Mouse (Mus musculus) heart, embryonic 15.5 days (tissue): ENCODE measurements around the gene Ksr1. TPM values are rescaled to one million over a fixed set of nuclear protein-coding genes. Genes with fewer than 3 reads are reported as not detected.
A peak's percentile ranks its signal among the peaks of the same experiment; 100 is the strongest.

ENCODE experiments used
- ATAC-seq: fragments of 200-750 bp; cut with Nextera tagmentation; replicated peaks from 2 replicates; pipeline ENCODE4 v1.8.0; 2017; ENCODE audit warnings: low read depth, moderate TSS enrichment; ENCODE audit not compliant: insufficient number of reproducible peaks, insufficient read depth, low FRiP score
- H3K27ac ChIP-seq: fragments of 300-500 bp; sonication (generic); 2 replicates; pipeline ENCODE4 v1.5.1; 2015; ENCODE audit warnings: mild to moderate bottlenecking, inconsistent platforms
- H3K27me3 ChIP-seq: fragments of 300-500 bp; sonication (generic); 2 replicates; pipeline ENCODE4 v1.6.1; 2015; ENCODE audit warnings: inconsistent platforms
- H3K36me3 ChIP-seq: fragments of 300-500 bp; sonication (generic); 2 replicates; pipeline ENCODE4 v1.6.1; 2015; ENCODE audit warnings: mild to moderate bottlenecking, inconsistent platforms
- H3K4me1 ChIP-seq: fragments of 300-500 bp; sonication (generic); replicated peaks from 2 replicates; pipeline ENCODE4 v1.6.1; 2015; ENCODE audit warnings: inconsistent platforms
- H3K4me2 ChIP-seq: fragments of 300-500 bp; sonication (generic); 2 replicates; pipeline ENCODE4 v1.6.1; 2015; ENCODE audit warnings: inconsistent platforms, mild to moderate bottlenecking, moderate library complexity
- H3K4me3 ChIP-seq: fragments of 300-500 bp; sonication (generic); 2 replicates; pipeline ENCODE4 v1.5.1; 2015; ENCODE audit warnings: mild to moderate bottlenecking, inconsistent platforms
- H3K9ac ChIP-seq: fragments of 300-500 bp; sonication (generic); 2 replicates; pipeline ENCODE4 v1.6.1; 2015; ENCODE audit warnings: mild to moderate bottlenecking, inconsistent platforms
- H3K9me3 ChIP-seq: fragments of 300-500 bp; sonication (generic); replicated peaks from 2 replicates; pipeline ENCODE4 v1.6.1; 2016; ENCODE audit warnings: inconsistent platforms
- WGBS: fragments of 180-500 bp; shearing (Covaris S2); methylation state at CpG from one replicate; pipeline ENCODE4 v1.1.7; 2015; ENCODE audit warnings: mixed read lengths; 5-methylcytosine and 5-hydroxymethylcytosine counted together
- polyA plus RNA-seq: library from polyadenylated mRNA; unstranded; fragments of >200 nt; fragmentation: Nextera tagmentation; extraction: Ambion mirVana; gene quantifications from 2 replicates; pipeline ENCODE4 v1.2.1, GENCODE M21; 2015

Ksr1 gene
- polyA plus RNA-seq, 1 experiment from 2014 or later = 3.2 TPM

- no peak for ATAC-seq
- Histone ChIP-seq H3K4me3 (no peak overlapping the region), H3K27ac (no peak overlapping the region), H3K9ac (no peak overlapping the region), H3K27me3 (no peaks in the 10 kb centered on the region), H3K4me1 (no peaks in the 10 kb centered on the region), H3K4me2 (no peak overlapping the region), H3K9me3 (no peaks in the 10 kb centered on the region), H3K36me3 (no peaks in the 10 kb centered on the region)
- WGBS = 70% methylated on average over 7 of the region's 7 CpGs
These were observed 25.8 kb upstream of the Ksr1 start for GRCm38 (mm10) chr11:79172054-79172453.

- ATAC-seq = no peak
- WGBS = 69% methylated on average over 4 of the region's 4 CpGs
These were observed 20.5 kb upstream of the Ksr1 start for GRCm38 (mm10) chr11:79166582-79167300.

DNA sequence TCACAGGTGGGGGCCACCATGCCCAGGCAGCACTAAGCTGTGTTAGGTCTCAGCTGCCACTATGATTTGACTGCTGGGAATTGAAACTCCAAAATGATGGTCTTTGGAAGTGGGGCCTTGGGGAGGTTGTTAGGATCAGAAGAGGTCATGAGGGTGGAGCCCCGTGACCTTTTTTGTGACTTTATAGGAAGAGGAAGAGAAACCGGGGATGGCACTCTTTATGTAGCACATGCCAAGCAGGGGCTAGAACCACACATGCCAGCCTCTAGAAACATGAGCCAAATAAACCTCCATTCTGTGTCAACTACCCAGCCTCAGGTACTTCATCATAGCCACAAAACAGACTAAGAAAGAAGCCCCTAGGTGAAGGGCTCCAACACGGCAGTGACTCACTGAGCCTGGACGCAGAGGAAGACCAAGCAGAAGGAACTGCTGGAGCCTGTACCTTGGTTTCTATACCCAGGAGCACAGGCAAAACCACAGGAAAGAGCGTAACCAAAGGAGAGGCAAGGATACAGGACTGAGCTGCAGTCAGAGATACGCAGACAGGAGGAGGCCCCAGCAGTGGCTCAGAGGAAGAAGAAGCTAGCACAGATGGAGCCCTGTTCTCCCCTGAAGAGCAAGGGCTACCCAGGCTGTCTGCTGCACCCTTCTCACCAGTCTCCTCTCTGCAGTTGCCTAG, 15.0 kb upstream of the Ksr1 start:
- no peaks in the 10 kb centered on the region for H3K9me3 ChIP-seq
- 84% methylated on average over 6 of the region's 6 CpGs for WGBS
- no peak overlapping the region for H3K27ac ChIP-seq
- H3K4me1 ChIP-seq = peaks cover 14% of the 10 kb centered on the region
- ATAC-seq = no peak
- H3K4me2 ChIP-seq = no peak overlapping the region
- no peaks in the 10 kb centered on the region for H3K27me3 ChIP-seq
- no peaks in the 10 kb centered on the region for H3K36me3 ChIP-seq
- no peak overlapping the region for H3K4me3 ChIP-seq
- no peak overlapping the region for H3K9ac ChIP-seq

More at GRCm38 (mm10) chr11:79166582-79167300, 20.5 kb upstream of the Ksr1 start:
- Histone ChIP-seq H3K4me2 (no peak overlapping the region), H3K27ac (no peak overlapping the region), H3K27me3 (no peaks in the 10 kb centered on the region), H3K36me3 (no peaks in the 10 kb centered on the region), H3K4me1 (peaks cover 4% of the 10 kb centered on the region), H3K9ac (no peak overlapping the region), H3K4me3 (no peak overlapping the region), H3K9me3 (no peaks in the 10 kb centered on the region)

DNA sequence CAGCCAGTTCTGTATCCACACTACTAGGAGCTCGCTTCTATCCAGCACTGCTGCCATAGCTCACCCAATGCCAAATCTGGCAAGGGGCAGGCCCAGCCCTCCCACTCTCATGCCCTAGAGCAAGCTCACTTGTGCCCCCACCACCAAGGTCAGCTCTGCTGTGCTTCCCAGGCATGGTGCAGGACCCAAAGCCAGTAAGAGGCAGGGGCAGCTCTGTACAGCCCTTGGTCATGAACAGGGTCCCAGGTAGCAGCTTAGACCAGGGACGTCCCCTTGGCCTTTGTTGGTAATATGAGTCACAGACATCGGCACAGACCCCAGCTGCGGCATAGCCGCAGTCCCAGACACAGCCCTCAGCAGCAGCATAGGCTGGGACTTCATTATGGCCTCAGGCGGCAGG, 13.9 kb upstream of the Ksr1 start:
- WGBS = 85% methylated on average over 6 of the region's 6 CpGs
- Histone ChIP-seq H3K27me3 (no peaks in the 10 kb centered on the region), H3K4me2 (no peak overlapping the region), H3K36me3 (no peaks in the 10 kb centered on the region), H3K4me1 (peaks cover 14% of the 10 kb centered on the region), H3K9ac (no peak overlapping the region), H3K4me3 (no peak overlapping the region), H3K9me3 (no peaks in the 10 kb centered on the region), H3K27ac (no peak overlapping the region)
- no peak for ATAC-seq

GRCm38 (mm10) chr11:79157729-79158128, 11.5 kb upstream of the Ksr1 start:
- H3K27ac ChIP-seq = peak overlapping the region; percentile 2; the same call in 1 of the 2 replicates
- 54% methylated on average over 4 of the region's 4 CpGs for WGBS
- no peak overlapping the region for H3K9ac ChIP-seq
- no peaks in the 10 kb centered on the region for H3K9me3 ChIP-seq
- H3K4me3 ChIP-seq = no peak overlapping the region
- no peak overlapping the region for H3K4me2 ChIP-seq
- no peaks in the 10 kb centered on the region for H3K27me3 ChIP-seq
- H3K4me1 ChIP-seq = peaks cover 11% of the 10 kb centered on the region
- H3K36me3 ChIP-seq = no peaks in the 10 kb centered on the region
- ATAC-seq = no peak

DNA sequence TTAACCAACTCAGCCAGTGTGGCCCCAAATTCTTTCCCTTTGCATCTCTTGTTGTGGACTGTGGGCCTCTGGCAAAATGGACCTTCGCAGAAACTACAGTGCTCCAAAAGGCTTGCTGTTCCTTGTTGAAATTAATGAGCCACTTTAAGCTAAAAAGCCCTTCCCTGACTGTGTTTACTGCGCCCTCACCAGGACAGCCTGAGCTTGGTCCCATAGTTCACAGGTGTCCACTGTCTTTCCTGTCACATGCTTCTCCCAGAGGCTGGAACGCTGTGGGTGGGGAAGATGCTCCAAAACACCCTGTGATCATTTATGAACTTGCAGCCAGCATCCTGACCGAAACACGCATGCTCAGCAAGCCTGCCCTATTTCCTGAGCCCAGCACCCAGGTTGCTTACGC, 9.1 kb upstream of the Ksr1 start:
- H3K4me2 ChIP-seq = no peak overlapping the region
- H3K9me3 ChIP-seq = no peaks in the 10 kb centered on the region
- ATAC-seq = no peak
- no peaks in the 10 kb centered on the region for H3K27me3 ChIP-seq
- H3K4me3 ChIP-seq = no peak overlapping the region
- H3K27ac ChIP-seq = no peak overlapping the region
- no peaks in the 10 kb centered on the region for H3K36me3 ChIP-seq
- peaks cover 11% of the 10 kb centered on the region for H3K4me1 ChIP-seq
- H3K9ac ChIP-seq = no peak overlapping the region
- 68% methylated on average over 6 of the region's 6 CpGs for WGBS

DNA sequence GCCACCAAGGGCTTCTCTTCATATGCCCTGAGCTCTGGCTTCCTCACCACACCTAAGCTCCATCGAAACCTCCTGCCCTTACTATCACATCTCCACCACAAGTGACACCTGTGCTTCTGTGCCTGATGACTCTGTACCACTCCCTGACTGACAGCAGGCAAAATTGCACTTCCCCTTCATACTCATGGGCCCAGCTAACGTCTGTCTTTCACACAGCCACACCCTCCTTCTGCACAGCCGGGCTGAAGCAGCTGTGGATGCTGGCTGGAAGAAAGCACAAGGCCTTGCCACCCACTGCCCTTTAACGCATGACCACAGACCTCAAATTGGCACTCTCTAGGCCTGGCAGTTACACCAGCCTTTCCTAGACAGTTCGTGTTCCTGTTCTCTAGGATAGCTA, 6.5 kb upstream of the Ksr1 start:
- ATAC-seq = no peak
- H3K36me3 ChIP-seq = no peaks in the 10 kb centered on the region
- no peak overlapping the region for H3K9ac ChIP-seq
- no peak overlapping the region for H3K4me2 ChIP-seq
- H3K4me1 ChIP-seq = peaks cover 6% of the 10 kb centered on the region
- no peak overlapping the region for H3K4me3 ChIP-seq
- WGBS = 67% methylated on average over 5 of the region's 5 CpGs
- no peak overlapping the region for H3K27ac ChIP-seq
- no peaks in the 10 kb centered on the region for H3K27me3 ChIP-seq
- H3K9me3 ChIP-seq = no peaks in the 10 kb centered on the region

GRCm38 (mm10) chr11:79151874-79152273, 5.7 kb upstream of the Ksr1 start:
- ATAC-seq = no peak
- Histone ChIP-seq H3K27me3 (no peaks in the 10 kb centered on the region), H3K4me1 (0 out of 2 replicates have a peak, but pooled peaks cover 3% of the 10 kb centered on the region), H3K4me3 (no peak overlapping the region), H3K9ac (no peak overlapping the region), H3K27ac (no peak overlapping the region), H3K9me3 (no peaks in the 10 kb centered on the region), H3K4me2 (no peak overlapping the region), H3K36me3 (no peaks in the 10 kb centered on the region)
- 62% methylated on average over 7 of the region's 7 CpGs for WGBS

DNA sequence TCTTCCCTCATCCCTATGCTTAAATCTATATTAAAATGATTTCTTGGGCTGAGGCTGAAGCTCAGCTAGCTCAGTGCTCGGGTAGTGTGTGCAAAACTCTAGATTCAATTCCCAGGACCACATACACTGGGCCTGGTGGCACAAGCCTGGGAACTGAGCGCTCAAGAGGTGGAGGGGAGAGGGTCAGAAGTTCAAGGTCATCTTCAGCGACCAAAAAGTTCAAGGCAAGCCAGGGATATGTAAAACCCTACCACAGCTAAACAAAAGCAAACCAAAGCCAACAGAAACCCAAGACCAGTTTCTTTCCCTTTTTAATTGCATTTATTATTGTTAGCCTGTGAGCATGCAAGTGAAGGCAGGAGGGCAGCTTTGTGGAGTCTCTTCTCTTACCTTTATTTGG, 4.1 kb upstream of the Ksr1 start:
- no peak overlapping the region for H3K27ac ChIP-seq
- no peak for ATAC-seq
- no peaks in the 10 kb centered on the region for H3K36me3 ChIP-seq
- WGBS = 58% methylated on average over 3 of the region's 3 CpGs
- no peak overlapping the region for H3K9ac ChIP-seq
- no peaks in the 10 kb centered on the region for H3K9me3 ChIP-seq
- H3K27me3 ChIP-seq = no peaks in the 10 kb centered on the region
- H3K4me1 ChIP-seq = peaks cover 8% of the 10 kb centered on the region; the same call in 1 of the 2 replicates
- H3K4me2 ChIP-seq = no peak overlapping the region
- H3K4me3 ChIP-seq = no peak overlapping the region

GRCm38 (mm10) chr11:79149295-79149694, 3.1 kb upstream of the Ksr1 start:
- Histone ChIP-seq H3K9me3 (no peaks in the 10 kb centered on the region), H3K27me3 (no peaks in the 10 kb centered on the region)

DNA sequence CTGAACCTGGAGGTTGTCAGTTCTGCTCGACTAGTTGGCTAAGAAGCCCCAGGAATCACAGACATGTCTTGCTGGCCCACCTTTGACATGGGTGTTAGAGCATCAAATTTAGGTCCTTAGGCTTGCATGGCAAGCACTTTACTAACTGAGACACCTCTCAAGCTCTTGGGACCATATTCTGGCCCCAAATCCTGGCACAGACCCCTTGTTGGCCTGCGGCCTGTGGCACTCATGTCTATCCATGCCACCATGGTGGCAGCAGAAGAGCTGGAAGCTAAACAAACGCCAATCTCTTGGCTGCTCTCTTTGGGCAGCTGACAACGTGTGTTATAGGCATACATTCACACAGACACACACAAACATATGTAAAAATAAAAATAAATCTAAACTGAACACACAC, 2.6 kb upstream of the Ksr1 start:
- Histone ChIP-seq H3K4me2 (no peak overlapping the region), H3K36me3 (no peaks in the 10 kb centered on the region), H3K27me3 (no peaks in the 10 kb centered on the region), H3K9ac (no peak overlapping the region), H3K27ac (no peak overlapping the region), H3K4me3 (no peak overlapping the region), H3K9me3 (no peaks in the 10 kb centered on the region), H3K4me1 (peaks cover 20% of the 10 kb centered on the region)
- no peak for ATAC-seq
- WGBS = 78% methylated on average over 4 of the region's 4 CpGs

More at GRCm38 (mm10) chr11:79149295-79149694, 3.1 kb upstream of the Ksr1 start:
- H3K9ac ChIP-seq = no peak overlapping the region
- H3K4me2 ChIP-seq = no peak overlapping the region
- H3K4me3 ChIP-seq = no peak overlapping the region
- no peaks in the 10 kb centered on the region for H3K36me3 ChIP-seq
- H3K27ac ChIP-seq = no peak overlapping the region
- no peak for ATAC-seq
- 65% methylated on average over 4 of the region's 4 CpGs for WGBS
- H3K4me1 ChIP-seq = peaks cover 18% of the 10 kb centered on the region
